25 mouse cellular contexts compared by ENCODE assay signal in the genomic region with DNA sequence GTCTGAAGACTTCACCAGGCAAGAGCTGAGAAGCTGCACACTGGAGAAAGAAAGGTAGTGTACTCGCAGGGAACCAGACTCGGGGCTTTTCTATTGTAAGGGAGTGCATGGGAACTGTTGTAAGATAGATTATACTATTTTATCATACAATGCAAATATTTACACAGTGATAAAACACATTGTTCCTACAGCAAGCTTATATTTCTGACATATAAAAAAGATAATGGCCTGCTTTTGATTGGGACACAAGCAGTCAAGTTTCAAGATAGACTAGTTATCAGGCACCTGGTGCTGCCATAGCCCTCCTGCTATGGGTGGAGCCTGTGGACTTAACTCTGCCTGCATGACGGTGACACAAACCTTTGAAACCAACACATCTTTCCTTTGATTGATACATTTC. TPM values are rescaled to one million over a fixed set of nuclear protein-coding genes. Genes with fewer than 3 reads are reported as not detected.
A peak's percentile ranks its signal among the peaks of the same experiment; 100 is the strongest.
DNase-seq lines count a peak whose midpoint lies in the region; ATAC-seq and TF ChIP-seq lines count a peak whose summit lies in the region.
"Had no signal": no experiment of that assay in that cellular context is flagged by ENCODE, and none has a peak within 500 bp of the region (broad histone marks: within the 10 kb centered on the region; RNA-seq: fewer than 3 reads in every experiment).

No protein-coding gene starts in this region.

- H3K4me2 ChIP-seq in liver, embryonic 14.5 days (ENCODE audit: low read depth): no peak overlapping the region
- H3K4me2 ChIP-seq in liver, postnatal 0 days (ENCODE audit: low read depth, low read length): no peak overlapping the region
- H3K4me2 ChIP-seq in intestine, postnatal 0 days (replicated peaks; ENCODE audit: low read depth): no peak overlapping the region
- no peak overlapping the region for H3K4me2 ChIP-seq in stomach, embryonic 16.5 days (ENCODE audit: low read depth, low read length)
- H3K4me2 ChIP-seq in kidney, embryonic 15.5 days: no peak overlapping the region
- H3K4me2 ChIP-seq: embryonic facial prominence, embryonic 12.5 days; embryonic facial prominence, embryonic 15.5 days; forebrain, embryonic 12.5 days; forebrain, embryonic 15.5 days; hindbrain, embryonic 13.5 days had no signal

- H3K9me3 ChIP-seq in liver, embryonic 14.5 days (ENCODE audit: control insufficient read depth, low read length): no peaks in the 10 kb centered on the region
- no peaks in the 10 kb centered on the region for H3K9me3 ChIP-seq in liver, postnatal 0 days (ENCODE audit: low read length)
- H3K9me3 ChIP-seq in intestine, postnatal 0 days (ENCODE audit: control insufficient read depth): no peaks in the 10 kb centered on the region
- no peaks in the 10 kb centered on the region for H3K9me3 ChIP-seq in stomach, embryonic 16.5 days (replicated peaks; ENCODE audit: control insufficient read depth, low read length)
- no peaks in the 10 kb centered on the region for H3K9me3 ChIP-seq in kidney, embryonic 15.5 days (replicated peaks)
- H3K9me3 ChIP-seq: embryonic facial prominence, embryonic 12.5 days; embryonic facial prominence, embryonic 15.5 days; forebrain, embryonic 12.5 days; forebrain, embryonic 15.5 days; G1E; heart, embryonic 10.5 days; hindbrain, embryonic 13.5 days had no signal

- TF ChIP-seq EP300 in liver, embryonic 14.5 days (IDR thresholded peaks at IDR 0.05; ENCODE audit: low read depth): no peak
- no peak for TF ChIP-seq EP300 in liver, postnatal 0 days (IDR thresholded peaks at IDR 0.05; ENCODE audit: low read depth)

- ATAC-seq in liver, embryonic 14.5 days (ENCODE audit: insufficient read depth): peak; percentile 39; the same call in 1 of the 2 replicates
- ATAC-seq in liver, postnatal 0 days: no peak
- ATAC-seq in intestine, postnatal 0 days: peak; percentile 67
- peak; percentile 37; the same call in 1 of the 2 replicates for ATAC-seq in stomach, embryonic 16.5 days (ENCODE audit: insufficient read depth, low FRiP score)
- ATAC-seq in kidney, embryonic 15.5 days (replicated peaks; ENCODE audit: low FRiP score): no peak
- ATAC-seq: forebrain, embryonic 15.5 days; hindbrain, embryonic 16.5 days had no signal

- H3K9ac ChIP-seq in liver, embryonic 14.5 days (replicated peaks): no peak overlapping the region
- H3K9ac ChIP-seq in liver, postnatal 0 days (replicated peaks): no peak overlapping the region
- no peak overlapping the region for H3K9ac ChIP-seq in intestine, postnatal 0 days (ENCODE audit: low read depth, low read length)
- H3K9ac ChIP-seq in stomach, embryonic 16.5 days (ENCODE audit: low read length): no peak overlapping the region
- H3K9ac ChIP-seq in kidney, embryonic 15.5 days: no peak overlapping the region
- H3K9ac ChIP-seq: embryonic facial prominence, embryonic 12.5 days; embryonic facial prominence, embryonic 15.5 days; forebrain, embryonic 12.5 days; forebrain, embryonic 15.5 days; hindbrain, embryonic 13.5 days had no signal

- no peak overlapping the region for H3K4me3 ChIP-seq in liver, embryonic 14.5 days (ENCODE audit: insufficient read depth in 1 of 2, low read depth in 2 of 2, low read length in 2 of 2)
- H3K4me3 ChIP-seq in liver, postnatal 0 days (ENCODE audit: low read depth, low read length): no peak overlapping the region
- no peak overlapping the region for H3K4me3 ChIP-seq in intestine, postnatal 0 days (ENCODE audit: low read depth, low read length)
- H3K4me3 ChIP-seq in stomach, embryonic 16.5 days (replicated peaks; ENCODE audit: low read length): no peak overlapping the region
- H3K4me3 ChIP-seq in cerebellum, adult 2 months (replicated peaks; ENCODE audit: insufficient read depth, low read depth, low read length): no peak overlapping the region
- no peak overlapping the region for H3K4me3 ChIP-seq in kidney, embryonic 15.5 days (replicated peaks)
- H3K4me3 ChIP-seq: embryonic facial prominence, embryonic 12.5 days; embryonic facial prominence, embryonic 15.5 days; forebrain, embryonic 12.5 days; forebrain, embryonic 15.5 days; heart, adult 2 months; heart, embryonic 10.5 days; hindbrain, embryonic 13.5 days had no signal

- no peak for TF ChIP-seq CTCF in liver, embryonic 14.5 days (IDR thresholded peaks at IDR 0.05; ENCODE audit: low read depth)
- no peak for TF ChIP-seq CTCF in liver, postnatal 0 days (IDR thresholded peaks at IDR 0.05; ENCODE audit: low read depth)
- no peak for TF ChIP-seq CTCF in intestine, postnatal 0 days (IDR thresholded peaks at IDR 0.05; ENCODE audit: low read depth)
- TF ChIP-seq CTCF in cerebellum, adult 2 months (IDR thresholded peaks at IDR 0.05; ENCODE audit: borderline replicate concordance, insufficient read depth, low read depth, low read length): no peak

- no peak for TF ChIP-seq POLR2A in cerebellum, adult 2 months (IDR thresholded peaks at IDR 0.05; ENCODE audit: borderline replicate concordance, insufficient read depth, low read length)

- 28% methylated on average over 3 of the region's 3 CpGs for WGBS in liver, embryonic 14.5 days (ENCODE audit: insufficient replicate concordance)
- WGBS in liver, postnatal 0 days (ENCODE audit: insufficient replicate concordance): 44% methylated on average over 3 of the region's 3 CpGs
- WGBS in intestine, postnatal 0 days: 22% methylated on average over 3 of the region's 3 CpGs
- WGBS in stomach, embryonic 16.5 days: 24% methylated on average over 3 of the region's 3 CpGs
- 79% methylated on average over 3 of the region's 3 CpGs for WGBS in cerebellum, adult 2 months
- 79% methylated on average over 3 of the region's 3 CpGs for WGBS in kidney, embryonic 15.5 days

- no peaks in the 10 kb centered on the region; a peak in 1 of 4 replicates for H3K4me1 ChIP-seq in liver, embryonic 14.5 days (replicated peaks; ENCODE audit: control insufficient read depth in 2 of 2, insufficient read depth in 2 of 2, low read length in 1 of 2)
- no peaks in the 10 kb centered on the region for H3K4me1 ChIP-seq in liver, postnatal 0 days (ENCODE audit: insufficient read depth)
- H3K4me1 ChIP-seq in intestine, postnatal 0 days (replicated peaks; ENCODE audit: control insufficient read depth, insufficient read depth, low read length): no peaks in the 10 kb centered on the region
- no peaks in the 10 kb centered on the region for H3K4me1 ChIP-seq in stomach, embryonic 16.5 days (ENCODE audit: control insufficient read depth, insufficient read depth, low read length)
- no peaks in the 10 kb centered on the region for H3K4me1 ChIP-seq in cerebellum, adult 2 months (ENCODE audit: control insufficient read depth, insufficient read depth, low read length)
- H3K4me1 ChIP-seq in kidney, embryonic 15.5 days: no peaks in the 10 kb centered on the region
- H3K4me1 ChIP-seq: embryonic facial prominence, embryonic 12.5 days; embryonic facial prominence, embryonic 15.5 days; forebrain, embryonic 12.5 days; forebrain, embryonic 15.5 days; heart, embryonic 10.5 days; hindbrain, embryonic 13.5 days had no signal

- no peak for DNase-seq in liver, embryonic 14.5 days (ENCODE audit: low read depth in 3 of 3, low spot score in 3 of 3)
- DNase-seq in liver, postnatal 0 days: no peak
- DNase-seq in c-Kit-positive CD71-positive TER-119-negative erythroid progenitor cells, embryonic 14.5 days (ENCODE audit: low read depth): peak; percentile 28
- DNase-seq in cerebellum, adult 2 months: no peak
- DNase-seq: adrenal gland, adult 2 months; adrenal gland, postnatal 14 days; B cell, adult 2 months; cerebellum, adult 11-12 months; cerebellum, adult 9-11 months; cerebellum, postnatal 25 days; gastrocnemius, postnatal 10 days; gastrocnemius, postnatal 36 days; heart, adult 2 months had no signal

- no peak overlapping the region for H3K27ac ChIP-seq in liver, embryonic 14.5 days
- H3K27ac ChIP-seq in liver, postnatal 0 days (ENCODE audit: low read depth): no peak overlapping the region
- H3K27ac ChIP-seq in intestine, postnatal 0 days (ENCODE audit: low read depth, low read length): no peak overlapping the region
- H3K27ac ChIP-seq in stomach, embryonic 16.5 days (ENCODE audit: low read length): no peak overlapping the region
- H3K27ac ChIP-seq in cerebellum, adult 2 months (ENCODE audit: insufficient read depth, low read length): no peak overlapping the region
- H3K27ac ChIP-seq in kidney, embryonic 15.5 days: no peak overlapping the region
- H3K27ac ChIP-seq: embryonic facial prominence, embryonic 12.5 days; embryonic facial prominence, embryonic 15.5 days; forebrain, embryonic 12.5 days; forebrain, embryonic 15.5 days; heart, adult 2 months; heart, embryonic 10.5 days; hindbrain, embryonic 13.5 days had no signal

- H3K36me3 ChIP-seq in liver, embryonic 14.5 days (replicated peaks; ENCODE audit: control insufficient read depth, insufficient read depth, low read depth): no peaks in the 10 kb centered on the region
- no peaks in the 10 kb centered on the region for H3K36me3 ChIP-seq in liver, postnatal 0 days (replicated peaks; ENCODE audit: insufficient read depth, low read length)
- no peaks in the 10 kb centered on the region for H3K36me3 ChIP-seq in intestine, postnatal 0 days (ENCODE audit: control insufficient read depth, insufficient read depth)
- no peaks in the 10 kb centered on the region for H3K36me3 ChIP-seq in stomach, embryonic 16.5 days (ENCODE audit: control insufficient read depth, insufficient read depth, low read length)
- H3K36me3 ChIP-seq in kidney, embryonic 15.5 days: no peaks in the 10 kb centered on the region
- H3K36me3 ChIP-seq: embryonic facial prominence, embryonic 12.5 days; embryonic facial prominence, embryonic 15.5 days; forebrain, embryonic 12.5 days; forebrain, embryonic 15.5 days; G1E; heart, embryonic 10.5 days; hindbrain, embryonic 13.5 days had no signal

- no peaks in the 10 kb centered on the region for H3K27me3 ChIP-seq in liver, embryonic 14.5 days (ENCODE audit: control insufficient read depth, insufficient read depth, low read length)
- H3K27me3 ChIP-seq in liver, postnatal 0 days (ENCODE audit: insufficient read depth, low read length): no peaks in the 10 kb centered on the region
- H3K27me3 ChIP-seq in intestine, postnatal 0 days (replicated peaks; ENCODE audit: control insufficient read depth, insufficient read depth, low read length): no peaks in the 10 kb centered on the region
- no peaks in the 10 kb centered on the region for H3K27me3 ChIP-seq in stomach, embryonic 16.5 days (ENCODE audit: control insufficient read depth, insufficient read depth, low read length)
- H3K27me3 ChIP-seq in cerebellum, adult 2 months (ENCODE audit: control insufficient read depth, insufficient read depth, low read length): no peaks in the 10 kb centered on the region
- no peaks in the 10 kb centered on the region for H3K27me3 ChIP-seq in kidney, embryonic 15.5 days
- H3K27me3 ChIP-seq: CH12.LX; embryonic facial prominence, embryonic 12.5 days; embryonic facial prominence, embryonic 15.5 days; forebrain, embryonic 12.5 days; forebrain, embryonic 15.5 days; hindbrain, embryonic 13.5 days had no signal

RNA-seq across cellular contexts. Expression of gene Fam161a, which starts 21.6 kb away (rescaled TPM):
- polyA plus RNA-seq in liver, embryonic 14.5 days (2012; rRNA removed): 0.61 and 0.93 TPM in 2 replicates
- polyA plus RNA-seq in liver, embryonic 14.5 days (2014; fragmentation: Nextera tagmentation; extraction: Ambion mirVana): 1.4 and 1.9 TPM in 2 replicates
- 1.5 and 1.6 TPM in 2 replicates for polyA plus RNA-seq in liver, postnatal 0 days (2015; fragmentation: Nextera tagmentation; extraction: Ambion mirVana)
- 1.9 and 2.8 TPM in 2 replicates for polyA plus RNA-seq in intestine, postnatal 0 days (2015; fragmentation: Nextera tagmentation; extraction: Ambion mirVana)
- polyA plus RNA-seq in stomach, embryonic 16.5 days (2015; fragmentation: Nextera tagmentation; extraction: Ambion mirVana): 3.8 and 4.2 TPM in 2 replicates
- polyA plus RNA-seq in cerebellum, adult 2 months (2012; rRNA removed): 4.6 and 5.1 TPM in 2 replicates
- polyA plus RNA-seq in kidney, embryonic 15.5 days (2015; fragmentation: Nextera tagmentation; extraction: Ambion mirVana): 2.4 and 2.8 TPM in 2 replicates

RNA-seq across cellular contexts. Expression of gene Cct4, which starts 38.6 kb away (rescaled TPM):
- polyA plus RNA-seq in liver, embryonic 14.5 days (2012; rRNA removed): 41.0 and 65.4 TPM in 2 replicates
- 142 and 158 TPM in 2 replicates for polyA plus RNA-seq in liver, embryonic 14.5 days (2014; fragmentation: Nextera tagmentation; extraction: Ambion mirVana)
- 84.3 and 86.6 TPM in 2 replicates for polyA plus RNA-seq in liver, postnatal 0 days (2015; fragmentation: Nextera tagmentation; extraction: Ambion mirVana)
- polyA plus RNA-seq in intestine, postnatal 0 days (2015; fragmentation: Nextera tagmentation; extraction: Ambion mirVana): 95.3 and 101 TPM in 2 replicates
- 226 and 230 TPM in 2 replicates for polyA plus RNA-seq in stomach, embryonic 16.5 days (2015; fragmentation: Nextera tagmentation; extraction: Ambion mirVana)
- polyA plus RNA-seq in cerebellum, adult 2 months (2012; rRNA removed): 84.0 and 88.5 TPM in 2 replicates
- polyA plus RNA-seq in kidney, embryonic 15.5 days (2015; fragmentation: Nextera tagmentation; extraction: Ambion mirVana): 295 and 296 TPM in 2 replicates

RNA-seq across cellular contexts. Expression of gene Commd1, which starts 46.8 kb away (rescaled TPM):
- polyA plus RNA-seq in liver, embryonic 14.5 days (2012; rRNA removed): 10.9 and 35.6 TPM in 2 replicates
- 203 and 221 TPM in 2 replicates for polyA plus RNA-seq in liver, embryonic 14.5 days (2014; fragmentation: Nextera tagmentation; extraction: Ambion mirVana)
- polyA plus RNA-seq in liver, postnatal 0 days (2015; fragmentation: Nextera tagmentation; extraction: Ambion mirVana): 157 and 160 TPM in 2 replicates
- 286 and 294 TPM in 2 replicates for polyA plus RNA-seq in intestine, postnatal 0 days (2015; fragmentation: Nextera tagmentation; extraction: Ambion mirVana)
- polyA plus RNA-seq in stomach, embryonic 16.5 days (2015; fragmentation: Nextera tagmentation; extraction: Ambion mirVana): 324 and 371 TPM in 2 replicates
- polyA plus RNA-seq in cerebellum, adult 2 months (2012; rRNA removed): 44.4 and 49.1 TPM in 2 replicates
- 382 and 415 TPM in 2 replicates for polyA plus RNA-seq in kidney, embryonic 15.5 days (2015; fragmentation: Nextera tagmentation; extraction: Ambion mirVana)

RNA-seq across cellular contexts. Expression of gene Gm28048, which starts 47.1 kb away (rescaled TPM):
- 2.3 and 2.8 TPM in 2 replicates for polyA plus RNA-seq in liver, embryonic 14.5 days (2012; rRNA removed)
- 6.8 and 9.2 TPM in 2 replicates for polyA plus RNA-seq in liver, embryonic 14.5 days (2014; fragmentation: Nextera tagmentation; extraction: Ambion mirVana)
- polyA plus RNA-seq in liver, postnatal 0 days (2015; fragmentation: Nextera tagmentation; extraction: Ambion mirVana): 11.7 and 13.0 TPM in 2 replicates
- 15.8 and 20.3 TPM in 2 replicates for polyA plus RNA-seq in intestine, postnatal 0 days (2015; fragmentation: Nextera tagmentation; extraction: Ambion mirVana)
- 14.5 and 17.9 TPM in 2 replicates for polyA plus RNA-seq in stomach, embryonic 16.5 days (2015; fragmentation: Nextera tagmentation; extraction: Ambion mirVana)
- polyA plus RNA-seq in cerebellum, adult 2 months (2012; rRNA removed): 3.1 and 4.4 TPM in 2 replicates
- 19.3 and 21.6 TPM in 2 replicates for polyA plus RNA-seq in kidney, embryonic 15.5 days (2015; fragmentation: Nextera tagmentation; extraction: Ambion mirVana)
- polyA plus RNA-seq: adrenal gland, adult 2 months; G1E had no signal

RNA-seq across cellular contexts. Expression of gene Zrsr1, which starts 57.2 kb away (rescaled TPM):
- polyA plus RNA-seq in liver, embryonic 14.5 days (2012; rRNA removed): 6.2 and 12.6 TPM in 2 replicates
- 1.8 and 2.3 TPM in 2 replicates for polyA plus RNA-seq in liver, embryonic 14.5 days (2014; fragmentation: Nextera tagmentation; extraction: Ambion mirVana)
- polyA plus RNA-seq in liver, postnatal 0 days (2015; fragmentation: Nextera tagmentation; extraction: Ambion mirVana): 1.5 and 2.2 TPM in 2 replicates
- 2.0 and 2.3 TPM in 2 replicates for polyA plus RNA-seq in intestine, postnatal 0 days (2015; fragmentation: Nextera tagmentation; extraction: Ambion mirVana)
- polyA plus RNA-seq in stomach, embryonic 16.5 days (2015; fragmentation: Nextera tagmentation; extraction: Ambion mirVana): 2.4 and 3.2 TPM in 2 replicates
- polyA plus RNA-seq in cerebellum, adult 2 months (2012; rRNA removed): 73.0 and 78.9 TPM in 2 replicates
- 3.0 and 3.8 TPM in 2 replicates for polyA plus RNA-seq in kidney, embryonic 15.5 days (2015; fragmentation: Nextera tagmentation; extraction: Ambion mirVana)

Comparison
In these comparisons a context has a peak if more than half of its experiments do, and no peak if none do; other contexts are left out.
1. ATAC-seq: peak in liver, embryonic 14.5 days (single experiment), intestine, postnatal 0 days (single experiment) and stomach, embryonic 16.5 days (single experiment); none in liver, postnatal 0 days (single experiment) and kidney, embryonic 15.5 days (single experiment).